ENCODE assay signal across 20 mouse cellular contexts in the genomic region with DNA sequence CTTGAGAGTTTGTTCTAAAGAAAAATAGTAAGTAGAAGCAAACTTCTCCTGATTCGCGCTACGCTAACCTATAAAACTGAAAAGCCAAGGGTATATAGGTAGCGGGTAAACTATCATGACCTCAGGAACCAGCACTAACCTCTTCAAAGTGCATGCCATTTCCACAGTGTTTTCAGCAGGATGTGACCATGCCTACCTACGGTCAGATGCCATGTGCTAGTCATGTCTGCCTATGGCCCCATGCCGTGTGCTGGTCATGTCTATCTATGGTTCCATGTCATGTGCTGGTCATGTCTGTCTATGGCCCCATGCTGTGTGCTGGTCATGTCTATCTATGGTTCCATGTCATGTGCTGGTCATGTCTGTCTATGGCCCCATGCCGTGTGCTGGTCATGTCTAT.
DNase-seq lines count a peak whose midpoint lies in the region; ATAC-seq and TF ChIP-seq lines count a peak whose summit lies in the region.
"Had no signal": no experiment of that assay in that cellular context is flagged by ENCODE, and none has a peak within 500 bp of the region (broad histone marks: within the 10 kb centered on the region; RNA-seq: fewer than 3 reads in every experiment).

No protein-coding gene starts in this region.

- H3K9me3 ChIP-seq in heart, embryonic 11.5 days (replicated peaks; ENCODE audit: control insufficient read depth, low read length), result no peaks in the 10 kb centered on the region
- no peaks in the 10 kb centered on the region for H3K9me3 ChIP-seq in midbrain, embryonic 10.5 days (replicated peaks)
- H3K9me3 ChIP-seq in midbrain, postnatal 0 days (ENCODE audit: low read length), result no peaks in the 10 kb centered on the region
- no peaks in the 10 kb centered on the region for H3K9me3 ChIP-seq in limb, embryonic 10.5 days (replicated peaks)
- H3K9me3 ChIP-seq: heart, embryonic 10.5 days; neural tube, embryonic 12.5 days had no signal

- 0 out of 2 replicates have a peak overlapping the region, but pooled peaks have one; percentile 7 for H3K27ac ChIP-seq in heart, embryonic 11.5 days (ENCODE audit: low read depth, low read length)
- peak overlapping the region; percentile 83 for H3K27ac ChIP-seq in midbrain, embryonic 10.5 days (replicated peaks)
- no peak overlapping the region for H3K27ac ChIP-seq in midbrain, postnatal 0 days (ENCODE audit: low read depth, low read length)
- H3K27ac ChIP-seq in limb, embryonic 10.5 days, result peak overlapping the region; percentile 76; the same call in 1 of the 2 replicates
- H3K27ac ChIP-seq: heart, embryonic 10.5 days; neural tube, embryonic 12.5 days had no signal

- no peak for TF ChIP-seq CTCF in midbrain, postnatal 0 days (IDR thresholded peaks at IDR 0.05)

- no peaks in the 10 kb centered on the region for H3K27me3 ChIP-seq in heart, embryonic 11.5 days (ENCODE audit: control insufficient read depth, insufficient read depth, low read length)
- H3K27me3 ChIP-seq in midbrain, embryonic 10.5 days (ENCODE audit: low read depth, poor library complexity, severe bottlenecking), result no peaks in the 10 kb centered on the region
- H3K27me3 ChIP-seq in midbrain, postnatal 0 days (ENCODE audit: insufficient read depth, low read length), result no peaks in the 10 kb centered on the region
- no peaks in the 10 kb centered on the region for H3K27me3 ChIP-seq in limb, embryonic 10.5 days (ENCODE audit: low read depth, poor library complexity, severe bottlenecking)
- H3K27me3 ChIP-seq: neural tube, embryonic 12.5 days had no signal

- H3K36me3 ChIP-seq in heart, embryonic 11.5 days (ENCODE audit: control insufficient read depth, insufficient read depth, low read length), result no peaks in the 10 kb centered on the region
- no peaks in the 10 kb centered on the region for H3K36me3 ChIP-seq in midbrain, embryonic 10.5 days
- no peaks in the 10 kb centered on the region for H3K36me3 ChIP-seq in midbrain, postnatal 0 days (ENCODE audit: insufficient read depth, low read length)
- no peaks in the 10 kb centered on the region for H3K36me3 ChIP-seq in limb, embryonic 10.5 days
- H3K36me3 ChIP-seq: heart, embryonic 10.5 days; neural tube, embryonic 12.5 days had no signal

- no peak overlapping the region for H3K9ac ChIP-seq in heart, embryonic 11.5 days (ENCODE audit: low read depth, low read length)
- no peak overlapping the region for H3K9ac ChIP-seq in midbrain, postnatal 0 days (replicated peaks; ENCODE audit: low read length, poor library complexity, severe bottlenecking)
- H3K9ac ChIP-seq: neural tube, embryonic 12.5 days had no signal

- WGBS in heart, embryonic 11.5 days (ENCODE audit: insufficient replicate concordance), result 90% methylated on average over 7 of the region's 7 CpGs
- WGBS in midbrain, embryonic 10.5 days, result 96% methylated on average over 7 of the region's 7 CpGs
- 98% methylated on average over 7 of the region's 7 CpGs for WGBS in midbrain, postnatal 0 days
- 97% methylated on average over 7 of the region's 7 CpGs for WGBS in limb, embryonic 10.5 days

- no peak overlapping the region for H3K4me3 ChIP-seq in heart, embryonic 11.5 days (ENCODE audit: low read depth, low read length)
- no peak overlapping the region for H3K4me3 ChIP-seq in midbrain, embryonic 10.5 days
- no peak overlapping the region for H3K4me3 ChIP-seq in midbrain, postnatal 0 days (ENCODE audit: low read depth, low read length)
- H3K4me3 ChIP-seq in limb, embryonic 10.5 days, result no peak overlapping the region
- H3K4me3 ChIP-seq: erythroblast, embryonic 14.5 days; heart, embryonic 10.5 days; neural tube, embryonic 12.5 days had no signal

- DNase-seq in heart, postnatal 14 days, result no peak
- DNase-seq in midbrain, embryonic 10.5 days (ENCODE audit: low spot score), result no peak
- no peak for DNase-seq in midbrain, postnatal 0 days (ENCODE audit: low spot score)
- no peak for DNase-seq in limb, embryonic 10.5 days (ENCODE audit: low spot score)
- no peak for DNase-seq in thymus, postnatal 4 days
- DNase-seq: adrenal gland, adult 8-10 months; cerebellum, adult 11 months; gastrocnemius, postnatal 25 days; heart, postnatal 36 days; kidney, adult 11 months; kidney, postnatal 14 days; lung, adult 2 months; lung, postnatal 36 days; right cerebral cortex, postnatal 25 days; thymus, postnatal 25 days had no signal

- intact Hi-C loops in heart, postnatal 14 days (cut with DNase I), result no loop called here

- no peak overlapping the region for H3K4me2 ChIP-seq in heart, embryonic 11.5 days
- no peak overlapping the region for H3K4me2 ChIP-seq in midbrain, postnatal 0 days (ENCODE audit: low read depth, low read length, poor library complexity, severe bottlenecking)

- H3K4me1 ChIP-seq in heart, embryonic 11.5 days (ENCODE audit: control insufficient read depth, insufficient read depth, low read length), result no peaks in the 10 kb centered on the region
- H3K4me1 ChIP-seq in midbrain, embryonic 10.5 days, result peaks cover 57% of the 10 kb centered on the region
- H3K4me1 ChIP-seq in midbrain, postnatal 0 days (ENCODE audit: insufficient read depth, low read length), result 0 out of 2 replicates have a peak, but pooled peaks cover 4% of the 10 kb centered on the region
- H3K4me1 ChIP-seq in limb, embryonic 10.5 days, result peaks cover 38% of the 10 kb centered on the region
- H3K4me1 ChIP-seq: heart, embryonic 10.5 days had no signal

- ATAC-seq in heart, embryonic 11.5 days (replicated peaks; ENCODE audit: insufficient number of reproducible peaks, low FRiP score, low TSS enrichment), result no peak
- ATAC-seq in midbrain, postnatal 0 days (ENCODE audit: low FRiP score), result no peak
- ATAC-seq in megakaryocyte, adult 5-6 weeks (ENCODE audit: poor library complexity, severe bottlenecking), result no peak
